Mouse (Mus musculus): Measurements from ENCODE around the gene Ppfibp2.
A peak's percentile ranks its signal among the peaks of the same experiment; 100 is the strongest.

The Ppfibp2 gene

GRCm38 (mm10) chr7:107594857-107595402 lies at the start of gene Ppfibp2:
TSS of gene Ppfibp2 (plus strand) at chr7:107595207.
- peak; percentile 84 for DNase-seq (ENCODE audit: low read depth, low spot score)

DNA sequence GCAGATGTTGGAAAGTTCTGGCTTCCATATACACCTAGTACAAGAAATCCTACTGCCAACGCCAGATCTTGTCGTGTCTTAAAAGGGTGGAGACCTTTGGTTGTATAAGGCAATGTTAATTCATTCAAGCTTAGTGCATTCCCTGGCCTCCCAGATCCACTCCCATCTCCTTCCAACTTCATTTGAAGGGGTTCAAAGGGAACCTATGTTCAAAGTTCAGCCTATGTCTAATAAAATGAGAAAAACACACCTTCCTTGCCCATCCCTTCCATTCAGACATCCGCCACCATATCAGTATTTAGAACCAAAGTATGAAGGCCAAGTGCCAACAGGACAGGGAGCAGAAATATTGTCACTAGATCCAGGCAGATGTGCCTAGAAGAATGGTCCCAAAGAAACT lies 47.1 kb upstream of the Ppfibp2 start:
- no peak for DNase-seq (ENCODE audit: low read depth, low spot score)

GRCm38 (mm10) chr7:107553461-107553860 lies 41.5 kb upstream of the Ppfibp2 start:
- DNase-seq (ENCODE audit: low read depth, low spot score): no peak

DNA sequence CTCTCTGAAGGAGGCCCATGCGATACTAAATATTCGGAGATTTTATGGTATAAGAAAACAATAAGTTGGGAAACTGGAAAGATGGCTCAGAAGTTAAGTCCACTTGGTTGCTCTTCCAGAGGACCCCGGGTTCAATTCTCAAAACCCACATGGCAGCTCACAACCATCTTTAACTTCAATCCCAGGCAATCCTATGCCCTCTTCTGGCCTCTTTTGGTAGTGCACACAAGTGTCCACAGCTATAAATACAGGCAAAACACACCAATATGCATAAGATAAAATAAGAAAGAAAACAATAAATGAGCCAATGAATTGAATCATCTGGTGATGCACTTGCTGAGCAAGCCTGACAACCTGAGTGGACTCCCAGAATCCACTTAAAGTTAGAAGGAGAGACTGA lies 39.1 kb upstream of the Ppfibp2 start:
- DNase-seq (ENCODE audit: low read depth, low spot score): no peak

DNA sequence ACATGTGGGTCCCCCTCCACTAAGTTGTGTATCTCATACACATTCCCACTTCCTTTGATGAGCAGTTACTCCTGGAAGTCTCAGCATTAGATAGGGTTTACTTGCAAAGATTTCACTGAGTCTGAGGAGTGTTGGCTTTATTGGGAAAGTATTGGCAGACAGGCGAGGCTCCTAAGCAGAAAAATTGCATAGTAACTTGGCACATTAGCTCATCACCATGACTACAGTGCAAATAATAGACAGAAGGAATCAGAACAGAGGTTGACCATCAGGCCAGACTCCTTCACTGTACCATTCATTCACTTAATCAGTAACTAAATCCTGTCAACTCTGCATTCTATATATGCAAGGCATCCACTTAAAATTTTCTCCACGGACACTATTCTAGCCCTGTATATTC lies 34.3 kb upstream of the Ppfibp2 start:
- DNase-seq (ENCODE audit: low read depth, low spot score): no peak

GRCm38 (mm10) chr7:107561584-107561983 lies 33.4 kb upstream of the Ppfibp2 start:
- DNase-seq (ENCODE audit: low read depth, low spot score): no peak

- DNase-seq (ENCODE audit: low read depth, low spot score): no peak
Measured at GRCm38 (mm10) chr7:107563727-107564126, 31.3 kb upstream of the Ppfibp2 start.

- no peak for DNase-seq (ENCODE audit: low read depth, low spot score)
Measured at GRCm38 (mm10) chr7:107567261-107567671, 27.7 kb upstream of the Ppfibp2 start, which contains the start of gene Olfml1. TSS of gene Olfml1 (plus strand) at chr7:107567446.

DNA sequence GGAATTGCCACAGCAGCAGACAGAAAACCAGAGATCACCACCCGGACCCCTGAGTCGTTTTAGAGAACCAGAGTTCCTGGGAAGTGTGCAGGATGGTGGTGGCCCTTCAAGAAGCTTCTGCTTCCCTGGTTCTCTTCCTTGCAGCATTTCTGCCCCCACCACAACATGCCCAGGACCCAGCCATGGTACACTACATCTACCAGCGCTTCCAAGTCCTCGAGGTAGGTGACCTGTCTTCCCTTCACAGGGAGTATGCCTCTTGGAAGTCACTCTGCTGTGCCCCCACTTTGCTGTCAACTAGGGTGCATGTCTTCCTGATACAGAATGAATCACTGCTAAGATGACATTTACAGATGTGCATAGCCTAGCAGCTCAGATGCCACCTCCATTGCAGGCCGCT lies 27.3 kb upstream of the Ppfibp2 start:
- no peak for DNase-seq (ENCODE audit: low read depth, low spot score)

GRCm38 (mm10) chr7:107568971-107569370 lies 26.0 kb upstream of the Ppfibp2 start:
- no peak for DNase-seq (ENCODE audit: low read depth, low spot score)

- no peak for DNase-seq (ENCODE audit: low read depth, low spot score)
Measured at GRCm38 (mm10) chr7:107573856-107574255, 21.2 kb upstream of the Ppfibp2 start.

DNA sequence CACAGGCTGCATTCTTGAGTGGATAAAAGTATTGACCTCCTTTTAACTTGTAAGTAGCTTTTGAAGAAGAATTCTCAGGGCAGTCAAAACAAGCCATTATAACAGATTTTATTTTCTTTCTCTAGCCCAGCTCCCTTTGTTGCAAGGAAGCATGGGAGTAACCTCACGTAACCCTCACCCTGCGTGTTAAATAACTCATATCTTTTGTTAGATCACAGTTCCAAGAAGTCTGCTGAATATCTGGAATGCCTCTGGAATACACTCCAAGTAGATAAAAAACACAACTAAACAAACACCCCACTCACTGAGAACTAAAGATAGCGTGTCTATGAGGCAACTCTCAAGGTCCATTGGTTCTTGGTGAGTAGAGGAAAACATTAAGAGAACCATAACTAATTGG lies 20.7 kb upstream of the Ppfibp2 start:
- no peak for DNase-seq (ENCODE audit: low read depth, low spot score)

DNA sequence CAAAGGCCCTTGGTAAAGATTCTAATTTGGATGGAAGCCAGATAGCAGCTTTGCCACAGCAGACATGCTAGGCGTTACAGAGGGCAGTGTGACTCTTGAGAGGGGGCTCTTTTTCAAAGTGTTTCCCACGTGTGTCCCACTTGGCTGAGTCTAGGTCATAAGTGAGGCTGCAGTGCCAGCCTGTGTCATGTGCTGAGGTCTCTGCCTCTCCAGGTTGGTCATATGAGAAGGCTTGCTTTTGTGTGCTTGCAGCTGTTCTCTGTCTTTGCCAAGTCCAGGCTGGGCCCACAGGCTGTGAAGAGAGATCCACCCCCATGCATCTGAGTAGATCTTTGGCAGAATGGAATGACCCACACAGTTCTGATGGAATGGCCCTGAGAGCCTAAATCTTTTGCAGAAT lies 2.4 kb upstream of the Ppfibp2 start:
- no peak for DNase-seq (ENCODE audit: low read depth, low spot score)

- no peak for DNase-seq (ENCODE audit: low read depth, low spot score)
Measured at GRCm38 (mm10) chr7:107593904-107594303, 1.1 kb upstream of the Ppfibp2 start.

GRCm38 (mm10) chr7:107594325-107594856 lies 616 bp upstream of the Ppfibp2 start:
- peak; percentile 69 for DNase-seq (ENCODE audit: low read depth, low spot score)

DNA sequence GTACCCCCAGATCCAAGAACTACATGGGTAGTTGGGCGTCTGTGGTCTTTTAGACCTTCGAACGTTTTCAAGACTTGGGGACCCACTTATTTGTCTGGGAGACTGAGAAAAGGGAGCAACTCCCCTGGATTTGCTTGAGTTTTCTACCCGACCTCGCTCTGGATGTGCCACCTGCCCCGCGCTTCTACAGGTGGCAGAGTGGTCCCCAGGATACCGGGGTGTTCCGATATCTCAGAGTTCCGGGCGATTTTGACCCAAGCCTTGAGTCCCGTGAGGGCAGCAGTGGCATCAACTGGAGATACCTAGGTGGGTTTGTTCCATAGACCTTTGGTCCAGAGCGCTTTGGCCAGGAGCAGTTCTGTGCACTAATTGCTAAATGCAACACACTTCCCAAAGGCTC lies 419 bp downstream of the Ppfibp2 start:
- no peak for DNase-seq (ENCODE audit: low read depth, low spot score)

DNA sequence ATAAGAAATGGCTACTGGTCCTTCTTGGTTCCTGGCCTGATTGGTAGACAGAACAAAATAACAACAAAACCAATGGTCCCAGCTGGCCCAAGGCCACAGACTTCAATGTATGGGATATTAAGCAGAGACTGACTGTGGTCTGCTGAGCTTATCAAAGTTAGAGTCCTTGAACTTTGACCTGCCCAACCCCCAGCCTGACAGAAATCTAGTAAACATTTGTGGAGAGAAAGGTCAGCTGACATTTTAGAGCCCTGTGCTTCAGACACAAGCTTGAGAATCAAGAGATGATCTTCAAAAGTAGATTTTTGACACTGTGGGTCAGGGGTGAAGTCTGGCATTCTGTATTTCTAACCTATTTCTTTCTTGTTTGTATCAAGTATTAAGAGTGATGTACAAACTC lies 1.7 kb downstream of the Ppfibp2 start:
- no peak for DNase-seq (ENCODE audit: low read depth, low spot score)

DNA sequence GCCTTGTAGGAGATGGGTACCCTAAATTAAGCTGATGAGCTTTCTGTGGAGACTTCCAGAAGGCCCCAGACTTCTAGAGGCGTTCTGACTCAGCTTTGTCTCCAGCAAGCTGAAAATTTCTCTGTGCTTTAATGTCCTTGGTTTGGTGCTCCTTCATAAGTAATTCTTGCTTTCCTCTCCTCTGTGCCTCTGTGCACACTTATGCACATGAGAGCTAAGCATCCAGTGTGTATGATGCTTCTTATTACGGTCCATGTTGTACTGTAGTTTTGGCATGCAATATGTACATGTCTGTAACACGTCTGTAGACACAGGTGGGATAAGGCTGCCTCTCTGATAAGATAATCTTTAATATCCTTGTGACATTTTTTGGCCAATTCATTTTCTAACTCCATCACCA lies 2.9 kb downstream of the Ppfibp2 start:
- DNase-seq (ENCODE audit: low read depth, low spot score): no peak

DNA sequence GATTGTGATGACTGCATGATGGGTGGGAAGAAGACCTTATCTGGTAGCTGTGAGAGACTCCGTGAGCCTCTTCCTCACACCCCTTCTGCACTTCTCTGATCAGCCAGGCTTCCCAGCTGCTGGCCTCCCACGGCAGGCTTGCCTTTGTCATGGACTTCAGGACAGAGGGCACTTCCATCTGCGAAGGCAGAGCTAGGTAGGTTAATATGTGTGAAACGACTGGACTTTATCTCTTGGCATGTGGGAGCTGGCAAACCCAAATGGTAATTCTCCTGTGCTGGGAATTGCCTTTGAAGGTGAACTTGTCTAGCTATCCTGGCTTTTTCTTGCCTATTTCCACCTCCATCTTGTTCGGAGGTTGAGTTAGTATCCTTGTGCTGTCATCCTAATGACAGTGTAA lies 5.6 kb downstream of the Ppfibp2 start:
- DNase-seq (ENCODE audit: low read depth, low spot score): no peak

GRCm38 (mm10) chr7:107602505-107602904 lies 7.5 kb downstream of the Ppfibp2 start:
- no peak for DNase-seq (ENCODE audit: low read depth, low spot score)

GRCm38 (mm10) chr7:107602913-107603312 lies 7.9 kb downstream of the Ppfibp2 start:
- DNase-seq (ENCODE audit: low read depth, low spot score): no peak

DNA sequence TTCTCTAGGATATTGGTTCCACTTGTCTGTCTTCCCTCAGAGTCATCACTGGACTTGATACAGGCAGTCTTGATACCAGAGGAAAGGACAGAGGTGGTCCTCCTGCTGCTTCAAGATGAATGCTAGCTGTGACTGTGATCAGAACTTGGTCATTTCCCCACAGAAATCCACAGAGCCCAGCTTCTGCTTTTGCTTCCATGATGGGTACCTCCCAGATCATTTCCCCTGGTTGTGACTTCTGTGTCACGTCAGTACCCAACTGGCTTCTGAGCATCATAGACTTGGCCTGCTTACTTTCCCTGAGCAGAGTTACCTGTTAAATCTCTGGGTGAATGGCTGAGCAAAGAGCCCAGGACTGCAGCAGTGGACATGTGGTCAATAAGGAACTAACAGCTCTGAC lies 12.8 kb downstream of the Ppfibp2 start:
- DNase-seq (ENCODE audit: low read depth, low spot score): no peak

DNA sequence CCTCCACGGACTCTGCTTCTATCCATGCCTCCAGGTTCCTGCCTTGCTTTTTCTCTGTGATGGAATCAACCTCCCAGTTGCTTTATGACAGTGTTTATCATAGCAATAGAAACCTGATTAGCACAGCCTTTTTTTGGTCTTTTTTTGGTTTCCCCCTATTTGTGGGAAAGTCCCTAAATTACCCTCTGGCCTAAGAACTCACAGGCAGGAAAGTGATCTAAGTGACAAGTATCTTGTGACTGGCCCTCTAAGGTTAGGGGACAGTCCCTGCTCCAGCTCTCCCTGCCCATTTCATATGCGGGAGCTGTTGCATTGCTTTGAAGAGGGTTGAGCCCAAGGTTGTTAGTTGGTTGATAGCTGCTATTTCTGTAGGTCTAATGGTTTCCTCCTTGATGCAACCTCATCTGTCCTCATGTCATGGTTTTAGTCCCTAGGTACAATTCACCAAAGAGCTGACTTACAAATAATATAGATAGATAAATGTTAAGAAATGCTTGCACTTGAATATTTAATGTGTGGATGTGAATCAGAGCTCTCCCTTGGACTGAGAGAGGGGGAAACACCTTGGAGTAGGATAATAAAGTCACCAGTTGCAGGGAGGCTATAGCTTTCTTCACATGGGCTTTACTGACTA lies 14.7 kb downstream of the Ppfibp2 start:
- peak; percentile 63 for DNase-seq (ENCODE audit: low read depth, low spot score)
